Mouse (Mus musculus) adrenal gland, postnatal 10 days (tissue): ENCODE data around the gene Ushbp1. TPM values are rescaled to one million over a fixed set of nuclear protein-coding genes. Genes with fewer than 3 reads are reported as not detected.
"Not testable (repeated sequence)": the region's sequence is repeated elsewhere in the genome, so short reads cannot be mapped to it uniquely, and the experiment has no call there.

ENCODE experiments used
- DNase-seq: peaks from one replicate; pipeline ENCODE4 v3.0.0; 2021; ENCODE audit warnings: mixed read lengths
- total RNA-seq, 2 experiments: library from RNA; stranded (reverse); gene quantifications; 2 replicates each; pipeline ENCODE4 v1.2.3; 2021

Gene Ushbp1
- total RNA-seq, 2 experiments from 2014 or later = 28.6 to 43.1 TPM

GRCm38 (mm10) chr8:71370711-71371235, 24.8 kb downstream of the Ushbp1 start:
- DNase-seq = no peak

- no peak for DNase-seq
These were observed 26.4 kb downstream of the Ushbp1 start for GRCm38 (mm10) chr8:71369040-71369718.

- DNase-seq = no peak
These were observed 27.2 kb downstream of the Ushbp1 start for GRCm38 (mm10) chr8:71368366-71368765.

GRCm38 (mm10) chr8:71367529-71368176, 27.9 kb downstream of the Ushbp1 start:
- DNase-seq = peak; percentile 53

GRCm38 (mm10) chr8:71366771-71367528, 28.7 kb downstream of the Ushbp1 start, which contains the start of gene Use1:
Use1 (plus strand) TSS chr8:71366848.
- DNase-seq = peak; percentile 93

- DNase-seq = no peak
These were observed 37.6 kb downstream of the Ushbp1 start for GRCm38 (mm10) chr8:71358026-71358425.

GRCm38 (mm10) chr8:71351520-71351919, 44.1 kb downstream of the Ushbp1 start:
- no peak for DNase-seq

GRCm38 (mm10) chr8:71351117-71351516, 44.5 kb downstream of the Ushbp1 start:
- DNase-seq = peak; percentile 24

- no peak for DNase-seq
These were observed 49.0 kb downstream of the Ushbp1 start for GRCm38 (mm10) chr8:71346581-71346980.

GRCm38 (mm10) chr8:71340625-71341024, 55.0 kb downstream of the Ushbp1 start:
- peak; percentile 51 for DNase-seq

GRCm38 (mm10) chr8:71337834-71338233, 57.8 kb downstream of the Ushbp1 start:
- DNase-seq = not testable (repeated sequence)

Other genes starting within 250 kb of the Ushbp1 start
- gene Myo9b, start 123.1 kb downstream of the Ushbp1 start, total RNA-seq = 10 to 100 TPM; 32.3 to 34.2 TPM
- gene Haus8, start 122.9 kb downstream of the Ushbp1 start, total RNA-seq = 10 to 100 TPM; 17.0 to 20.1 TPM
- 100 to 1,000 TPM; 170 to 185 TPM for gene Use1, start 29.0 kb downstream of the Ushbp1 start, total RNA-seq
- 10 to 100 TPM; 15.7 to 19.9 TPM for gene Ocel1, start 24.5 kb downstream of the Ushbp1 start, total RNA-seq
- 10 to 100 TPM; 70.5 to 80.8 TPM for gene Nr2f6, start 13.8 kb downstream of the Ushbp1 start, total RNA-seq
- 10 to 100 TPM; 85.4 to 97.4 TPM for gene Babam1, start 1.1 kb upstream of the Ushbp1 start, total RNA-seq
- gene Ankle1, start 10.2 kb upstream of the Ushbp1 start, total RNA-seq = 10 to 100 TPM in 1 of 2 experiments, 1 to 10 TPM in 1; 4.9 to 10.1 TPM
- gene Abhd8, start 67.9 kb upstream of the Ushbp1 start, total RNA-seq = 10 to 100 TPM; 38.8 to 47.5 TPM
- 100 to 1,000 TPM; 141 to 156 TPM for gene Mrpl34, start 69.2 kb upstream of the Ushbp1 start, total RNA-seq
- 10 to 100 TPM; 46.1 to 48.5 TPM for gene Dda1, start 73.4 kb upstream of the Ushbp1 start, total RNA-seq
- 10 to 100 TPM; 14.1 to 21.4 TPM for gene Ano8, start 90.2 kb upstream of the Ushbp1 start, total RNA-seq
- 10 to 100 TPM; 18.5 to 29.5 TPM for gene Gtpbp3, start 92.3 kb upstream of the Ushbp1 start, total RNA-seq
- 100 to 1,000 TPM in 1 of 2 experiments, 10 to 100 TPM in 1; 95.1 to 101 TPM for gene Plvap, start 116.0 kb upstream of the Ushbp1 start, total RNA-seq
- under 1 TPM; 0.15 to 0.42 TPM for gene Ccdc194, start 129.9 kb upstream of the Ushbp1 start, total RNA-seq
- gene Bst2, start 141.7 kb upstream of the Ushbp1 start, total RNA-seq = 10 to 100 TPM; 34.5 to 37.3 TPM
- gene Mvb12a, start 147.1 kb upstream of the Ushbp1 start, total RNA-seq = 10 to 100 TPM; 61.9 to 63.5 TPM
- 1 to 10 TPM; 1.7 to 3.5 TPM for gene Tmem221, start 163.1 kb upstream of the Ushbp1 start, total RNA-seq
- under 1 TPM; 0.82 to 0.84 TPM for gene Nxnl1, start 170.8 kb upstream of the Ushbp1 start, total RNA-seq
- gene Slc27a1, start 173.1 kb upstream of the Ushbp1 start, total RNA-seq = 100 to 1,000 TPM in 1 of 2 experiments, 10 to 100 TPM in 1; 97.4 to 118 TPM
- 100 to 1,000 TPM; 233 to 245 TPM for gene Pgls, start 196.4 kb upstream of the Ushbp1 start, total RNA-seq
- gene Fam129c, start 201.8 kb upstream of the Ushbp1 start, total RNA-seq = 1 to 10 TPM; 3.9 to 4.2 TPM
- gene Colgalt1, start 215.2 kb upstream of the Ushbp1 start, total RNA-seq = 10 to 100 TPM; 56.3 to 58.9 TPM